Mouse (Mus musculus): Measurements from ENCODE around the gene Obscn.
A peak's percentile ranks its signal among the peaks of the same experiment; 100 is the strongest.

The Obscn gene

DNA sequence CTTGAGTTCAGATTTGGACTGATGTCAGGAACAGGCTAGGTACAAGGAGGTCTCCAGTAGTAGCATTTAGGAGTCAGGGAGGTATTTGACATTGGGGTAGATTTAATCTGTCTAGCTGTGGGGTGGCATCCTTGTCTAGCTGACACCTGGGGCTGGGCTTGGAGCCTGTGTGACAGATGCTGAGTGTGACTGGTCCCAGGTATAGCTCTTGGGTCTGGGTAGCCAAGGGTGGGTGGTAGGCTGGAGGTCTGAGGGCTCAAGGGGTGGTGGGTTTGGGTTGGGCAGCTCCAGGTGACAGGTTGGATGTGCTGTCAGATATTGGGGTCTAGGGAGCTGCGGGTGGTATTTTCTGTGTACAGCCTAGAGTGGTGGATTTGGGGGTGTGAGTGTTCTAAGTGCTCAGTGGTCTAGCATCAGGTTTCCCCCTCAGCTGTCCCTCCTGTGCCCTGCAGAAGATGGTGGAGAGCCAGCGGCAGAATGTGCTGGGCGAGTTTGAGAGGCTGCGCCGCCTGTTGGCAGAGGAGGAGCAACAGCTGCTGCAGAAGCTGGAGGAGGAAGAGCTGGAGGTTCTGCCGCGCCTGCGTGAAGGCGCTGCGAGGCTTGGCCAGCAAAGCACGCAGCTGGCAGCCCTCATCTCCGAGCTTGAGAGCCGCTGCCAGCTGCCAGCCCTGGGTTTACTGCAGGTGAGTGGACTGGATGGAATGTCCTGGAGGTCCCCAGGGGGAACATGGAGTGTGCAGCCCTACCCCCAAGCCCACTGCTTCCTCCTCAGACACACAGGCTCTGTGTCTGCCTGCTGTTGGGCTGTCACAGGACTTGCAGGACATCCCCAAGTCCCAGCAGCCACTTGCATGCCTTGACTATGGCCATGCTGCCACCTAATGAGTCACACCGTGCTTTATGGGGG lies 154.4 kb downstream of the Obscn start:
- peak; percentile 68 to 70 for DNase-seq

DNA sequence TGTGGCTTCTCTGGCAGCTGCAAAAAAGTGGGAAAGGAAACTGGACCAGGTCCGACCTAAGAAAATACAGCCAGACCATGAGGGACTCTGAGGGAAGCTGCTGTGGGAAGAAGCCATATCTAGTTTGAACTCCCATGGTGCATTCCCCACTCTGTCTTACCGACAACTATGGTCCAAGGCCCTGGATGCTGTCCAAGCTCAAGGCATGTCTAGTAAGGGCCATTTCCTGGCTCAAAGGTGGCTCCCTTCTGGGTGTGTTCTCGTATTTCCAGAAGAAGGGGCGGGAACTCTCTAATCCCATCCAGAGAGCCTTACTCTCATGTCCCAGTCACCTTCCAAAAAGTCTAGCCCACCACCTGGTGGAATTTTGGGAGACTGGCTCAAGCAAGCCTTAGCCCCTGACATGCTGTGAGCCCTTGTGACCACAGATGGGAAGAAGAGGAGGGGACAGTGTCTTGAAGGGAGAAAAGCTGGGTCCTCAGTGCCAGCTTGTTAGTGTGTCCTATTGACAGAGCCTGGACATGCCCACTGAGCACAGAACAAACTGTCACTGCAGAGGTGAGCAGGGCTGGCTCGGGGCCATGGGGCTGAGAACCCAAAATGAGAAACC lies 155.7 kb downstream of the Obscn start:
- DNase-seq: no peak

DNA sequence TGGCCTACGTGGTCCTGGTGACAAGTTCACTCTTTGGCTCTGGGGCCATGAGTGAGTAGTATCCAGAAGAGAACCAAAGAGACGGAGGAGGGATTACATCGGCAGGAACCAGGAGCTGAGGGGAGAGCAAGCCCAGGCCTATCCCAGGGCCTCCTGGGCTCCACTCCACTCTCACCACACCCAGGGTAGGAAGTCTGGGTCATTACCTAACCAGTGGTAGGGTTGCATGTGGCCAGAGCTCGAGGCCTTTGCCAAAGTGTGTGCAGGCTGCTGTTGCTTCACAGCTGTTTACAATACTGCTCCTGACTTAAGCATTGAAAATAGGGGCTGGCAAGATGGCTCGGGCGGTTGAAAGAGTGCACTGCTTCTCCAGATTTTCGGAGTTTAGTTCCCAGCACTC lies 156.5 kb downstream of the Obscn start:
- DNase-seq: no peak

DNA sequence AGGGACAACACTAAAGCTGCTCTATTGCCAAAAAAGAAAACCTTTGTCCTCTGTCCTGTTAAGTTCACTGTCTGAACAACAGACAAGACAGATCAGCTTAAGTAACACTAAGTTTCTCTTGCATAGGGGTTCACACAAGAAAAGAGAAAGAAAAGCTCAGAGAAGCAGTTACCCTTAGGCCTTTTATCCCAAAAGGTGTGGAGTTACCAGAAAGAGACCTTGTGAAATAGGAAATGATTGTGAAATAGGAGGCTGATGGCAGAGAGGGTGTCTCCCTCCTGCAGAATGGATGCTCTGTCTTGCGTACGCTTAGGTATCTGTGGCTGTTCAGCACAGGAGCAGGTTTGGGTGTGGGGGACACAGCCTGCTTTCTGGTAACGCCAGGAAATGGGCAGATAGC lies 157.0 kb downstream of the Obscn start:
- DNase-seq: no peak

DNA sequence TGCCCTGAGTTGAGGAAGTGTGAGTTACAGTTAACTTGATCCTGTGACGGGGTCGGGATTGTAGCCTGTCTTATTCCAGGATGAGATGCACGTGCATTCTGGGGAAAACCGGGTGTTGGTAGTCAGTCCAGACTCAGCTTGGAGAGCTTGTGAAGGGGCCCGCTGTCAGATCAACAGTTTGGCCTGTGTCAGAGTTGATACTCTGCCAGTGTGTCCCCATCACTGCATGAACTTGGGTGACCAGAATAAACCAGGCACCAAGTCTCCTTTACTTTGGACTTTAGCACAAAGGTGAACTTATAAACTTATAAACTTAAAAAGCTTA lies 157.5 kb downstream of the Obscn start:
- DNase-seq: no peak

DNA sequence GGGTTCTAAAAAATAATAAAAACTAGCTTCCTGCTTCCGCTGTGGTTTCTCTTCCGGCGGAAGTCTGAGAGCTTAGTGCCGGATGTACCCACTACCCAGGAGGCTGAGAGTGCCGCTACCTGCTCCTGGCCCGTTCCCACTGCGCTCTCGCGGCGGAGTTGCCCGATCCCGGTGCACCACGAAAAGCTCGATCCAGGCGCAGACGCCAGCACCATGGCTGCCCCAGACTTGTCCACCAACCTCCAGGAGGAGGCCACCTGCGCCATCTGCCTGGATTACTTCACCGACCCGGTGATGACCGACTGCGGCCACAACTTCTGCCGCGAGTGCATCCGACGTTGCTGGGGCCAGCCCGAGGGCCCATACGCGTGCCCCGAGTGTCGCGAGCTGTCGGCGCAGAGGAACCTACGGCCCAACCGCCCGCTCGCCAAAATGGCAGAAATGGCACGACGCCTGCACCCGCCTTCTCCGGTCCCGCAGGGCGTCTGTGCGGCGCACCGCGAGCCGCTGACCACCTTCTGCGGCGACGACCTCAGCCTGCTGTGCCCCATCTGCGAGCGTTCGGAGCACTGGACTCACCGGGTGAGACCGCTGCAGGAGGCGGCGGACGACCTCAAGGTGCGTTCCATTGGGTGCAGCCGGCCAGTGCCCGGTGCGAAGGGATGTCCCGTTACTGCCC lies 158.0 kb downstream of the Obscn start, which contains the start of gene Trim11:
TSS of gene Trim11 (plus strand) at position 67 of the 679 bp plus-strand sequence.
- peak; percentile 49 to 65 for DNase-seq

DNA sequence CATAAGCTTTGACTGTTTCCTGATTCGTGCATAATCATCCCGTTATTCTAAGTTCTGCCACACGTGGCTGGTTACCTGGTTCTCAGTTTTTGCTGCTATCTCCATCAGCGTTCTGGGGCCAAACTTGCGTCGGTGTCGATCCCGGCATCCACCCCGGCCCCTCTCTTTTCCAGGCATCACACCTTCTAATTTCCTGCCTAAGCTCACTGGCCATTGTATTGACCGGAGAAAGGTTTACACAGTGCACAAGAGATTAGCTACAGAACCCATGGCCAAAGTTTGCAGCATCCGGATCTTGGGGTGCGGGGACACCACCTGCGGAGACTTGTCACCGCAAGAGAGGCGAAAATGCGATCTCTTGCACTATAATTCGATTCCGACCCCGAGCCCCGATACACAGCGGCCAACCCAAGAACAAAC lies 158.6 kb downstream of the Obscn start:
- DNase-seq: no peak

GRCm38 (mm10) chr11:58977150-58977549 lies 159.1 kb downstream of the Obscn start:
- DNase-seq: peak; percentile 17 to 34

GRCm38 (mm10) chr11:58974414-58974813 lies 161.8 kb downstream of the Obscn start:
- DNase-seq: no peak

GRCm38 (mm10) chr11:58971796-58972195 lies 164.4 kb downstream of the Obscn start:
- DNase-seq: no peak

GRCm38 (mm10) chr11:58970831-58971530 lies 165.2 kb downstream of the Obscn start:
- DNase-seq: no peak

DNA sequence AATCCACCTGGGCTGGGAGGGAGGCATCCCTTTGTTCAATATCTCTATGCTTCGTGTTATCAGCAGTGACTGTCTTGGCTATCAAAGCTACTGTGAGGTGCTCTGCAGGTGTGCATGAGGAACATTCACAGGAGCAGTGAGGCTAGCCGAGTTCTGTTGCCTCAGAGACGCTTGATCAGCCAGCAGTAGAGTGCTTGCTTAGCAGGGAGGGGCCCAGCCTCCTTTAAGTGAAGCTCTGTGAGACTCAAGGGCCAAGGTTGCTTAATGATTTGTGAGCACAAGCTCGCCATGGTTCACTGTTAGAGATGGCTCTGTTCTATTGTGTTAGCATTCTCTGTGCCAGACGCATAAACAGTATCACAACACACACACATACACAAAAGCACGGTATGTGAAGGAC lies 166.5 kb downstream of the Obscn start:
- DNase-seq: no peak

DNA sequence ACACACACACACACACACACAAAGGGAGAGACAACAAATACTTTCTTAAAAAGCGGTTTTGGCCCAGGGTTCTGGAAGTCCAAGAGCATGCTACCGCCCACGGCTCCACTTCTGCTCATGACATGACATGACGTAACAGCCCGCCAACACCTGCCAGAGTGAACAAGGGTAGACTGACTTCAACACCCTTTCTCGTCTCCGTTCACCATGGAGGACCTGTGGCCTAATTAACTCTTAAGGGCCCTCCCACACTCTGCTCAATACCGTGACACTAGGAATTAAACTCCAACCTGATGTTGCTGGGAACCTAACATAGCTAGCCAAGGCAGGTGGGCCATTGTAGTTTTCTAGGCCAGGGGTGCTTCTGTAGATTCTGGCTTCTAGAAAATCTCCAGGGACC lies 167.2 kb downstream of the Obscn start:
- DNase-seq: no peak

- no peak for DNase-seq
Observed at GRCm38 (mm10) chr11:58968551-58968950, 167.7 kb downstream of the Obscn start.

GRCm38 (mm10) chr11:58967346-58967745 lies 168.9 kb downstream of the Obscn start:
- no peak for DNase-seq

- DNase-seq: no peak
Observed at GRCm38 (mm10) chr11:58965001-58965760, 171.0 kb downstream of the Obscn start.

DNA sequence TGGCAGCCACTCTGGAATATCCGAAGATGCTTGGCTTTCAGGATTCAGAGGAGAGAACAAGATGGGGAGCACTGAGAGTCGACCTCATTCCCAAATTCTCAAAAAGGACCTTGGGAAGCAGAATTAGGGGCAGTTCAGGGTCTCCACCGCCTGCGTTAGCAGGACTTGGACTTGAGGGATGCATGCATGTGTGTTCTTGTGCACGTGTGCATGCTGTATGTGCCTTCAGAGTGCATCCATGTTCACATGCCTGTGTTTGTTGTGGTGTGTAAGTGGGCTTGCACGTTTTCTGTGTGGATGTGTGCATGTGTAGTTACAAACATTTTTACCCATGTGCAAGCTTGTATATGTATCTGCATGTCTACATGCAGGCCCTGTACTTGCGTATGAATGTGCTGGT lies 172.0 kb downstream of the Obscn start:
- DNase-seq: no peak

- DNase-seq: no peak
Observed at GRCm38 (mm10) chr11:58963543-58963942, 172.7 kb downstream of the Obscn start.

DNA sequence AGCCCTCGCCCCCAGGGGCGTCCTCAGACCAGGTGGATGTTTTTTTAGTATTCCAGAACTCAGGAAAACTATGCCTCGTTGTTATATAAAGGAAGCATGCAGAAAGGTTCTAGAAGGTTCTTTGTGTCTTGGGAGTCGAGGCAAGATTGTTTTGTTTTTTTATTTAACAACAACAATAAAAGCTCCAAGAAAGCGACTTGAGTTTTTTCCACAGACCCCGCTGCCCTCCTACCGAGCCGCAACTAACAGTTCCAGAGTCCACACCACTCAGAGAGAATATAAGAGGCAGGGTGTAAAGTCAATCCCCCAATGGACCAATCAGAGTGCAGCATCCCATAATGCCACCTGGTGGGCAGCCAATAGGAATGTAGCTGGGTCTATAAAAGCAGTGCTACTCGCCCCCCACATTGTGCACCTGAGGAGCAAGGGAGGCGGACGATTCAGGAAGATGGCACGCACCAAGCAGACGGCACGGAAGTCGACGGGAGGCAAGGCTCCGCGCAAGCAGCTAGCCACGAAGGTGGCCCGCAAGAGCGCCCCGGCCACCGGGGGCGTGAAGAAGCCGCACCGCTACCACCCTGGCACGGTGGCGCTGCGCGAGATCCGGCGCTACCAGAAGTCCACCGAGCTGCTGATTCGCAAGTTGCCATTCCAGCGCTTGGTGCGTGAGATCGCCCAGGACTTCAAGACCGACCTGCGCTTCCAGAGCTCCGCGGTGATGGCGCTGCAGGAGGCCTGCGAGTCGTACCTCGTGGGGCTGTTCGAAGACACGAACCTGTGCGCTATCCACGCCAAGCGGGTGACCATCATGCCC lies 174.6 kb downstream of the Obscn start:
- DNase-seq: no peak

- peak; percentile 64 to 73 for DNase-seq
Observed at GRCm38 (mm10) chr11:58959921-58960465, 176.2 kb downstream of the Obscn start.

- DNase-seq: no peak
Observed at GRCm38 (mm10) chr11:58959186-58959825, 176.9 kb downstream of the Obscn start.
